Mouse (Mus musculus): ENCODE measurements at regions not wholly inside any gene's neighbourhood (a gene's known extent, or its start where the extent isn't known, plus 50 kb on each side); places are given as distances from the start of the nearest gene placed in this dataset.

DNA sequence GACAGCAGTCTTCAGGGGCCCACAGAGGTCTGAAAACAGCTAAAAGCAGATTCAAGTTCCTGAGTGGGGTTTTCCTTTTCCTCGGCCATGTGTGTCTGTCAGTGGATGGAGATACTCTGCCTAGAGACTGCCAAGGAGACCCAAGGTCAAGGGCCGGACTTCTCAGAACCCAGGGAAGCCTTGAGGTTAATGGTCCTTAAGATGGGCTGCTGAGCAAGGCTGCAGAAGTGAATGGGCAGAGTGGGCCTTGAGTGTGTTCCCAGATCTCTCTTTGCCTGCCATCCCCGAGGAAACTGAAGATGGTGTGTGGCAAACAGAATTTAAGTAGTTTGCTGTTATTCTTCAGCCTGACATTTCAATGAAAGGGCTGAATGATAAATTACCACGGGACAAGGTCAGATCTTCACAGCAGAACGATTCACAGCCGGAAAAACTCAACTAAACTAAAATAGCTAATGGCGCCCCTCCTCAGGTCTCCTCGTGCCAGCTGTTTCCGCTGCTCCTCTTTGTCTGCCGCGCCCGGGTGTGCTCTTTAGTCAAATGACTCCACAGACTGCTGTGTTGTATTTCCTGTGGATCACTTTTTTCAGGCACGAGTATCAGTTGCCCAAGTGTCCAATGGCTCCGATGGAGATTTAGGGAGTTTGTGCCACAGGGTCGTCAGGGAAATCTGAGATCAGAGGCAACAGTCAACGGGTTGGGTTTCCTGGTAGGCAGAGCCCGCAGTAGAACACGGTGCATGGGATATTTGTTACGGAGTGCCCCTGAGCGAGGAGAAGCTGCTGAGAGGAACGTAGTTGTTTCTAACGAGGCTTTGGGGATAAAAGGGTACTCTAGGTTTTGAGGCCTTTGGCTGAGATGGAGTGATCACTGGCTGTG is 93.5 kb upstream of the Tut7 start:
- DNase-seq (ENCODE audit: low spot score), result peak; percentile 56

DNA sequence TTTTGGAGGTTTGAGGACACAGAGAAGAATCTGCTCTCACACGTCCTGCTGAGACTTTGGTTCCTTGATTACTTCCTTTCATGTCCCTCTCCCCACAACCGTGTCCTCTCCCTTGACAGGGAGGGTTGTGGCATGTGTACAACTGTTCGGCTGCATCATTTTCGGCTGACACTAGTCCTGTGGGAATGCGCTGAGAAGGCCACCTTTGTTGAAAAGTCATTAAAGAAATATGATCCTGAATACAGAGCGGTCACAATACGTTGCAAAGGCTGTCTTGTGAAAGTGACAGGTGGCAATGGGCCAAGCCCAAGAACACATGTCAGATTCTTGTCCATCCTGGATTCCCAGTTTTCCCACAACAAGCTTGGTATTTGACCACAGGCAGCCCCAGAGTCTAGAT is 92.8 kb upstream of the Tut7 start:
- no peak for DNase-seq (ENCODE audit: low spot score)

DNA sequence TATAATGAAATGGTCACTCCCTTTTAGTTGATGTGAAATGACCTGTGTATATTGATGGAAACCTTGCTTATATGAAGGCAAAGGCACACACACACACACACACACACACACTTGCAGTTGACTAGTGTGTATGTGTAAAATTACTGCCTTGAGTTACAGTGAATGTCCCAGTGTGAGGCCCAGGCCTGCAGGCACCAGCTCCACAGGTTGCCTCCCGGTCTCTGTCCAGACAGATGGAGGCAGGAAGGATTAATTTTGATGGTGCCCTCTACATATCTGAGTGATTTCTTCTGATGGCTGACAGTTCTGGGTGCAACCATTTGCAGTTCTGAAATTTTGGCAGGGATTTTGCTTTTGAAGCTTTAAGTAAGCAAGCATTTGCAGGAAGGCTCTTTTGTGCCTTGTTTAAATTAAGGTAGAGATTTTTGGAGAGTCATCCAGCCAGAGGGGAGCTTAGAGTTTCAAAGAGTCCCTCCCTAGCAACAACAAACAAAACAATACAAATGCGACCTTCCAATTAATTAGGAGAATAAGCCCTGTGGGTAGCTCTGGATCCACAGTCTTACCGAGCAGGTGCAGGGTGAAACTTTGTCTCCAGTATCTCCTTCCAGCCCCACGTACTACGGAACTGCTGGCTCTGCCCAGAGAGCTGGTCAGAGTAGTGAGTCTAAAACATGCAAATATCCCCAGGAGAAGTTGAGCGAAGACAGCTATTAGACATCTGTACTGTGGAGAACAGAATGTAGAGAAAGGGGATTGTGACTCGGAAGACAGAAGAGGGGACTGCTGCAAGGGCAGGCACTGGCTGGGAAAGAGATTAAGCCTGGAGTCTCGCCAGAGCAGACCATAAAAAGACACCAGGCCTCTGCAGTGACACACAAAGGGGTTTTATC is 87.5 kb upstream of the Tut7 start:
- DNase-seq (ENCODE audit: low spot score), result peak; percentile 27

DNA sequence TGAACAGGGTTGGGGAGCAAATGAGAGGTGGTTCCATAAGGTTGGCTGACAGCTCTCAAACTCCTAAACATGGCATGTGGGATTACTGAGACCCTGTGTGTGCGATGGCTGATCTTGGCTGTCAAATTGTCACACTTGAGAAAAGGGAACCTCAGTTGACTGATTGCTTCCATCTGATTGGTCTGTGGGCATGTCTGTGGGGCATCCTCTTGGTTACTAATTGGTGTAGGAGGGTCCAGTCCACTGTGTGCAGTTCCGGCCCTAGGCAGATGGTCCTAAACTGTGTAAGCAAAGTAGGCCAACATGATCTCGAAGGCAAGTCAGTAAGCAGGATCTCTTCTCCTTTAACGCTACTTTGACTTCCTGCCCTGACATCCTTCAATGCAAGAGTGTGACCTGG is 86.5 kb upstream of the Tut7 start:
- no peak for DNase-seq (ENCODE audit: low spot score)

DNA sequence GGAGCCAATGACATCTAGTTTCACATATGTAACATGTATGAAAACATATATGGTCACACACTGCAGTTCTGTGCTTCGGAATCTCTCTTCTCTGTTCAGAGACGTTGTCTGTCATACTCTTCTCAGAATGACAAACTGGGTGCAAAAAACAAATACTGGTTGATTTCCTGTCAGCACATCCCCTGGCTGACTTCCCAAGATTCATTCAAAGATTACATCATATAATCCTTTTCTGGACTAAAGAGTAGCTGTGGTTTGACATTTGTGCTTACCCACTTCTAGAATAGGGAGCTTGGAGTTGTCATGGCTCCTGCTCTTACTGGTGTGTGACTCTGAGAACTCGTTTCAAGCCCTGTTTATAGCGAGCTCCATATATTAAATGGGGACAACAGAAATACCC is 85.8 kb upstream of the Tut7 start:
- DNase-seq (ENCODE audit: low spot score), result no peak

DNA sequence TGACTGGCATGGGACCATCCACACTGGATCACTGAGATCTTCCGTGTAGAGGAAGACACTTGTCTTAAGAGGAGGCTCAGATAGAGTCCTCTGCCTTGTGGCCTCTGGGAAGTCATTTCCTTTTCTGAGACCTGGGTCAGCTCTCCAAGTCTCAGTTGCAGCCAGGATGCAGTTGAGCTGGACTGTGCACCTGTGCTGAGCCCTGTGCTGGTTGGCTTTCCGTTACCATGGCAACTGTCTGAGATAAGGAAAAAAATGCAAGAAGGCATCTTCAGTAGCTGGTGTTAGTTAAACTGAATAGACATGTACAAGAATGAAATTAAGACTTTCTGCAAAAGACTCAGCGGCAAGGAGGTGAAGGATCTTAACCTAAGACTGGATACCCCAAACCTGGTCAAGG is 82.5 kb upstream of the Tut7 start:
- DNase-seq (ENCODE audit: low spot score), result no peak

DNA sequence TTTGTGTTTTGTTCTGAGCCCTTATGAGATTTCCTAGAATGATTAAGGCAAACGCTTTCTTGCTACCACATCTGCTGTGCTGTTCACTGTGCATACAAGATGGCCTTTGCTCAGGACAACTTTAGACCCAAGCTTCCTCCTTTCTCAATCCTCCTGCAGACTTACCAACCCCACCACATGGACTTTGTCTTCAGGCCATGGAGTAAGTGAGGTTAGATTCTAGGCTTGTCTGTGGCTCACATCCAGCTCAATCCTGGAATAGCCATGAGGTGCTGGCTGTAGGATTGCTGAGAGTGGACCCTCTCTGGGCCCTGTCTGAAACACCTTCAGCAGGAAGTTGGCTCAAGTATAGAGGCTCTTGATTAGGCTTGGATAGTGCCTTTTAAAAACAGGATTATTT is 81.5 kb upstream of the Tut7 start:
- no peak for DNase-seq (ENCODE audit: low spot score)

DNA sequence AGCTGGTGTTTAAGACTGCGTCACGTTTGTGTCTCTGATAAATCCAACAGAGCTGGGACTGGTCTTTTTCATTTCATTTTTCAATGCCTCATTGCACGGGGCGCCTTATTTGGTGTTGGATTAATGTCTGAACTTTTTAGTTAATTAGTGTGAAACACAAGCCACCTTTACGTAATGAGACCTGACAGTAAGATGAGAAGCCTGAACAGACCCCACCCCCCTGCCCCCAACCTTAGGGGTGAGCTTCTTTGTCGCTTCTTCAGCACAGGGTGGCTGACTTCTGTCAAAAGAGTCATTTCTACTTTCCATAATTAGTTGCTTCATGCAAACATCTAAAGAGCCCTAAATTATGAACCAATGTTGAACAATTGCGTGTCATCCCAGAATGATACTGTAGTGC is 76.6 kb upstream of the Tut7 start:
- no peak for DNase-seq (ENCODE audit: low spot score)

DNA sequence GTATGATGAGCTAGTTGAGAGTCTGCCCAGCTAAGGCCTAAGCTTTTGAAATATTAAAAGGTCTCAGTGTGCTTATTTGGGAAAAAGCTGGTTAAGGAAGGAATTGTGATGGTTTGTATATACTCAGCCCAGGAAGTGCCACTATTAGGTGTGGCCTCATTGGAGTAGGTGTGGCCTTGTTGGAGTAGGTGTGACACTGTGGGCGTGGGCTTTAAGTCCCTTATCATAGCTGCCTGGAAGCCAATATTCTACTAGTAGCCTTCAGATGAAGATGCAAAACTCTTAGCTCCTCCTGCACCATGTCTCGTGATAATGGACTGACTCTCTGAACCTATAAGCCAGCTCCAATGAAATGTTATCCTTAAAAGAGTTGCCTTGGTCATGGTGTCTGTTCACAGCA is 72.8 kb upstream of the Tut7 start:
- DNase-seq (ENCODE audit: low spot score), result no peak

DNA sequence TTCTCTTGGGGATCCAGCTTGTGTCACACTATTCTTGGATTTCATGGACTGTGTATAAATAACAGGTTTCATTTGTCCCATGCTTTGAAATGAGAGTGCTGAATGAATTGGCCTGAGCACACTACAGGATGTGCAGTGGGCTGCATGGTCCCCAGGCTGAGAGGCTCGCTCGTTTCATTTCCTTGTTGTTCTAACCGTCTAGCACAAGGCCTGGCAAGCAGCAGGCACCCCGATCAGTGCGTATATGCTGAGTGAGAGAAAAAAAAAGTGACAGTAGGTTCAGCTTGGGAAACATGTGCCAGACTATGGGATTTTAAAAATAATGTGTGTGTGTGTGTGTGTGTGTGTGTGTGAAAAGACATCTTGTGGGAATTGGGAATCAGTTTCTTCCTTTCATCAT is 71.1 kb upstream of the Tut7 start:
- no peak for DNase-seq (ENCODE audit: low spot score)

DNA sequence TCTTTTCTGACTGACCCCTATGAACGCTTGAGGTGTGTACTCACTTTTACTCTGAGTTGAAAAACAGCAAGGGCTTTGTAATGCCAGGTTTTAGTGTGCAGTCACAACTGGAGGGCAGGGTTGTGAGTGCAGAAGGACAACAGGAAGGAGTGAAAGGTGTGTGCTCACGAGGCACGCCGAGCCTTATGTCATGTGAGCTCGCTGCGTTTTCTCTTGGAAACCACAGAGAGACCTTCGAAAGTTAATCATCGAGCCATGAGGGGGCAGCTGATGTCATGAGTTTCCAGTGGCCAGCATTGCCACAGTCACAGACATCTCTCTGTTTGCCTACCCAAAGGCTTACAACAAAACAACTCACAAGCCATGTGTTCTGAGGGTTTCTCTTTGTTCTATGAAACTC is 70.0 kb upstream of the Tut7 start:
- DNase-seq (ENCODE audit: low spot score), result no peak

DNA sequence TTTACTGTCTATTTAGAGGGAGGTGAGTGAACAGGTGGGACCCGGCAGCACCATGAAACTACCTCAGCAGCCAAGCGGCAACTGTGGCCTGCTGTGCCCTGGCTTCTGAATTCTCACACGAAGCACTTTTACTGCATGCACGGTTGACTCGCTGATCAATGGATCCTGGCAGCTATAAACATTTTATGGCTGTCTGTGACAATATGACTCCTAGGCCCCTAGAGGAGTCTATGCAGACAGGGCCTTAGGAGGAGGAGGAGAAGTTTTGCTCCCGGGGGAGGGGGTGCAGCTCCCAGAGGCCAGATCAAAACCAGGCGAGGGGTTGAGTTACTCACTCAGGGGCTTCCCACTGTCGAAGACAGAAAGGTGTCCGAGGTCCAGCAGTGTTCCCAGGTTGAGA is 69.4 kb upstream of the Tut7 start:
- no peak for DNase-seq (ENCODE audit: low spot score)

DNA sequence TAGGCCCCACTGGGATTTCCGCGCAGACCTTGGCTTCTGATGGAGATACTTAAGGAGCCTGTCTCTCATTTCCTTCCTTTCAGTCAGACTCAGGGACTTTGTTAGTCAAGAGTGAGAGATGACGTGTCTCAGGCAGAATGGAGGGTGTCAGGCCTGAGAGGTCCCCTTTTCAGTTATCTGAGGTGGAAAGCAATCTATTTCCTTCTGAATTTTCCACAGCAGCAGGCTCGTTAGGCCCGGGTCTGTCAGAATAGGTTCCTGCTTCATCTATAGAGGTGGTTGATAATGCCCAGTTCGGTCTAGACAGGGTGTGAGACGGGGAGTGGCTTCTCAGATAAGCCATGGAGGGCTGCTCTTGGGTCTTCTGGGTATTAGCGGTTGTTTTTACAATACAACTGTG is 68.8 kb upstream of the Tut7 start:
- no peak for DNase-seq (ENCODE audit: low spot score)

DNA sequence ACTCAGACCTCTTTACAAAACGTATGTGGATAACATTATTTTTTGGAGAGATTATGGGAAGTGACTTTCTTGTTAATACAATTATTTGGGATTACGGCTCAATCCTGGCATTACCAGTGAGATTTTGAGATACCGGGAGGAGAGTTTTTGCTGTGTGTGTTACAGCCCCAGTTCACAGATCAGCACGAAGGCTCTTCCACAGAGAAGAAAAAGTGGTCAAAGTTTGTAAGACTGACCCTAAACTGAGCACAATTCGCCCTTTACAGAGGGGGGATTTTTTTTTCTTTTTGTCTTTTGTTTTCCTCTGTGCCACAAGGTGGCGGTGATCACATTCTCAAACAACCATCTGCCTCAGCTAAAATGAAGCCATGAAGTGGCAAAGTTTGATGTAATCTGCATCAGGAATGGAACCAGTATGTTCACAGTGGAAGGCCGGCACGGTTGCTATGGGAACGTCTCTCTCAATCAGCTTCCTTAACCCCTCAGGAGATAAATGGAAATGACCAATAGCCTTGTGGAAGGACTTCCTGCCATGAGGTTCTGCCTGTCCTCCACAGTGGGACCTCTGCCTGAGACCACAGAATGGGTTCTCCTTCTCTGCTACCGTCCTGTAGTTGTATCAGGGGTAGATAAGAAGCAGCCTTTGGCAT is 66.6 kb upstream of the Tut7 start:
- DNase-seq (ENCODE audit: low spot score), result peak; percentile 93

DNA sequence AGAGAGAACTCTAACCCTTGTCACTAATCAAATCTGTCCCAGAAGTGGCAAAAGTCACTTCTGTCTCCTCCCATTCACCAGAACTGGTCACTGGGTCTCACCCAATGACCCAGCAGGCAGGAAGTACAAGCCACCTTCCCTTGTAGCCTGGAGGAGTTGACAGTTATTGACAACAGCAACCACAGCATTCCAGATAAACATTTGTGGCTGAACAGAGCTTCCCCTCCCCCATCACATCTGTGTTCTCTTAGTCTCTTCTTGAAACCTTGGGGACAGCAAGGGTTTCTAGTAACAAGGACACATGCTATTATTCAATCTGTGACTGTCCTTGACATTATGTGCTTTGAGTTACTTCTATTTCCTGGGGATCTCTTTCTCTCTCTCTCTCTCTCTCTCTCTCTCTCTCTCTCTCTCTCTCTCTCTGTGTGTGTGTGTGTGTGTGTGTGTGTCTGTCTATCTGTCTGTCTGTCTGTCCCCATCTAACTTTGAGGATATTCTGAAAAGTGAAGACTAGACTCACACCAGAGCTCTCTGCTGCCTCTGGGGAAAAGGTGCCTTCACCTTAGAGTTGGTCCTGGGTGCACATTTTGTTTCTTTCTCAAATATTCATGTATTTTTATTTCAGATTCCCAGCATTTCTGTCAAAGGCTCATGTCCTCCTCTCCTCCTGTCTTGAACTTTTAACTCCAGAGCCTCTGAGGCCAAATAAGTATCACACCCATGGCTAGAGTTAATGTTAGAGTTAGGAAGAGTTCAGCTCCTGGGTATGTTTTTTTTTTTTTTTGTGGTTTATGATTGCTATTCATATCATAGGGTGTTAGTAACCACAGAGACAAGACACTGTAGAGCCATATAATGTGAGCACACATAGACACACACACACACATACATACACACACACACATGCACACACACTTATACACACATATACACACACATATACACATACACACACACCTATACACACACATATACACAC is 65.4 kb upstream of the Tut7 start:
- DNase-seq (ENCODE audit: low spot score), result peak; percentile 67

DNA sequence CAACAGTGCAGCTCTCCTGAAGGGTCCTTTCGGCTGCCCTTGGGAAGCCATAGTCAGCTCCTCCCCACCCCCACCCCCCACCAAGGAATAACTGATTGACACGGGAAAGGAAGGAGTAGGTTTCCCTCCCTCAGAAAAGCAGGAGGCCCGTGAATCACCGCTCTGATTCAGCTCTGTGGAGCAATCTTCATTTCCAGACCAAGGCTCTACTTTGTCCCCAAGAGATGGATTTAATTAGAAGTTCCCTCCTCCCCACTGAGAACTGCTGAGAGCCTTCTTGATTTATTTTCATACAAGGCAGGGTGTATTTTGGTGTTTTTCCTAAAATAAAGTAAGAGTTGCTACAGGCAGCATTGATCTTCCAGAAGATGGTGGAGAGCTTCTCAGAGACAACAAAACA is 64.4 kb upstream of the Tut7 start:
- no peak for DNase-seq (ENCODE audit: low spot score)

DNA sequence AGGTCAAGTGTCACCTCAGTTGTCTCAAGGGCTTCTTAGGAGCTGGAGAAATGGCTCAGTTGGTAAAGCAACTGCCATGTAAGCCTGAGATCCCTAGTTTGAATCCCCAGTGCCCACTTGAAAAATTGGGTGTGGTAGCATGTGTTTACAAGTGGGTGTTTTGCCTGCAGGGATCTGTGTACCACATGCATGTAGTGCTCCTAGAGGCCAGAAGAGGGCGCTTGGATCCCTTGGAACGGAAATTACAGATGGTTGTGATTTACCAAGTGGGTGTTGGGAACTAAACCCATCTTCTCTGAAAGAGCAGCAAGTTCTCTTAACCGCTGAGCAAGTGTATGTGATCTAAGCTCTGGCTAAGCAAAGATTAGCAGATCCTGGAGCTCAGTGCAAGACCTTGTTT is 63.6 kb upstream of the Tut7 start:
- no peak for DNase-seq (ENCODE audit: low spot score)

DNA sequence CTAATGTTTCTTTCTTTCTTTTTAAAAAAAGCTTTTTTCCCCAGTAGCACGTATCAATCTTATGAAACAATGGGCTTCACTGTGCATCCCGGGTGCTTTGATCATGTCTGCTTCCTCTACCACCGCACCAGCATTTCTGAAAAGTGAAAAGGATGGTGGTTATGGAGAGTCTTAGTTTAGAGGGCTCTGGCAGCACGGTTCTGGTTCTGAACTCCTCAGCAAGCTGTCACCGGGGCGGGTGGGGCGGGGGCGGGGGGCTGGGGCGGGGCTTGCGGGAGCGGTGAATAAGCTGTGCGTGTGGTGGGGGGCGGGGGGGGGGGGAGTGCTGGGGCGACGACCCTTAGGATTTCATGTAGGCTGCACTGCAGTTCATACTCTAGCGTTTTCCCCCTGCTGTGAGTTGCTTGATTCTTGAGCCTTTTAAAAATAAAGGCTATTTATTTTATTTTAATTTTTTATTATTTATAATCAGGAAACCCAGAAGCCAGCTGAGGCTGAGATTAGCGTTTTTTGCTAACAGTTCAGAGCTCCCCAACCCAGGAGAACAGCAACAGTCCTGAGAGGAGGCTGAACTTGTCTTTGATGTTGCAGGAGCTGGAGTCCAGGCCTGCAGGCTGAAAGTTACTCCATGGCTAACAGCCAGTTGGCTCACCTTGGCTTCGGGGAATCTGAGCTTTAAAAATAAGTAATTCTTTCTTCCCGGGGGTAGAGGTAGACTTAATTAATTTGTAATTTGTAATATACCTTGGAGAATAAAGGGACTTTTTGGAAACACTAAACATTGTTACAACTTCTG is 59.2 kb upstream of the Tut7 start:
- DNase-seq (ENCODE audit: low spot score), result no peak

DNA sequence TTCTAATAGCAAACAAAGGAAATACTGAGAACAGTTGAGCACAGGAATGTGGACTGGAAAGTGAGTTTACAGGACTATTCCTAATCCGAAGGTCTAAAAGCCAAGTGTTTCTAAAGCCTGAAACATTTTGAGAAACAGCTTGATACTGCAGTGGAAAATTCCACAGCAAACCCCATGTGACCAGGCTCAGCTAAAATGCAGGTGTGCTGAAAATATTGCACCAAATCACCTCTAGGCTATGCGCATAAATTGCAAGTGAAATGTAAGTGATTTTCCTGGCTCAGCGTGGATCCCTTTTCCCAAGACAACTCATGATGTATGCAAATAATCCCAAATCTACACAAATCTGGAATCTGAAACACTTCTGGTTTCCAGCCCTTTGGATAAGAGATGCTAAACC is 57.1 kb upstream of the Tut7 start:
- no peak for DNase-seq (ENCODE audit: low spot score)

DNA sequence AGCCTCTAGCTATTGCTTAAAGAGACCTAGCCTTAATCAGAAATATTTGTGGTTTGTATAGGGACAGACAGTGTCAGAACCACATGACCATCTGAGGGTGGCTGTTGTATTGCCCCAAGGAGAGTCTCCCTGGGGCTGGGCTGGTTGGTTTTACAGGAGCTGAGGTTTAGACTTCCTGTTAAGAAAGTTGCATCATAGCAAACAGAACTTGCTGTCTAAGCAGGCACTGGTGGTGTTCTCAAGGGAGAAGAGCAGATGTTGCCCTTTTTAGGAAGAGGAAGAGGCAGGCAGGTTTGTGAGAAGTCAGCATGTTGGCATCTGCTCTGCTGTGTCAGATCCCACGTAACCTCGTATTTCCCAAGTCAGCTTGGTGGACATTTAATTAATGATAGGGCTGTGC is 52.7 kb upstream of the Tut7 start:
- no peak for DNase-seq (ENCODE audit: low spot score)

Data from embryo, embryonic 10.5 days (tissue).